Mouse (Mus musculus) thymus, adult 2 months (tissue): ENCODE measurements around the gene Runx2.

Experiments
- CTCF ChIP-seq: fragments of 200-500 bp; IDR thresholded peaks from 2 replicates; pipeline ENCODE4 v1.5.1; 2012; ENCODE audit warnings: mild to moderate bottlenecking, control low read depth, low read length, moderate library complexity, borderline replicate concordance; ENCODE audit not compliant: control insufficient read depth, poor library complexity, insufficient read depth; ENCODE audit errors: extremely low read depth
- POLR2A ChIP-seq: fragments of 200-500 bp; IDR thresholded peaks from 2 replicates; pipeline ENCODE4 v1.6.1; 2012; ENCODE audit warnings: mild to moderate bottlenecking, low read length, control low read depth, moderate library complexity; ENCODE audit not compliant: control insufficient read depth, poor library complexity, insufficient read depth; ENCODE audit errors: extremely low read depth

DNA sequence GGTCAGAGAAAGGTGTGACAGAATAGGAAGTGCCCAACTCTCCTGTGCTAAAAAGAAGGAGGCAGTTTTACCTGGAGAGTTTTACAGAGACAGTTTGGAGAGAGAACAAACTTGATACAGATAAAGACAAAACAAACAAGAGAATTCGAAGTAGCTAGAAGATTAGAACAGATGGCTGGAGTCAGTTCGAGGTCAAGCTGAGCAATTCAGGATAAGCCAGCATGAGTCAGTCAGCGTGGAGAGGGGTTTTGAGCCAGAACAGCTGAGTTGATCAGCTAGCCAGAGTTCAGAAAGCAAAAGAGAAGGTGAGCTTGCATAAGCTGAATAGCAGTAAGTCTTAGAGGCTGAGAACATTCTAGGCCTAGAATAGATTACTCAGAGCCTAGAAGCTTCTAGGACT, 17.3 kb downstream of the Runx2 start:
- TF ChIP-seq CTCF (no peak), POLR2A (no peak)
